Mouse (Mus musculus): Measurements from ENCODE around the gene Bcas1.

Gene Bcas1

DNA sequence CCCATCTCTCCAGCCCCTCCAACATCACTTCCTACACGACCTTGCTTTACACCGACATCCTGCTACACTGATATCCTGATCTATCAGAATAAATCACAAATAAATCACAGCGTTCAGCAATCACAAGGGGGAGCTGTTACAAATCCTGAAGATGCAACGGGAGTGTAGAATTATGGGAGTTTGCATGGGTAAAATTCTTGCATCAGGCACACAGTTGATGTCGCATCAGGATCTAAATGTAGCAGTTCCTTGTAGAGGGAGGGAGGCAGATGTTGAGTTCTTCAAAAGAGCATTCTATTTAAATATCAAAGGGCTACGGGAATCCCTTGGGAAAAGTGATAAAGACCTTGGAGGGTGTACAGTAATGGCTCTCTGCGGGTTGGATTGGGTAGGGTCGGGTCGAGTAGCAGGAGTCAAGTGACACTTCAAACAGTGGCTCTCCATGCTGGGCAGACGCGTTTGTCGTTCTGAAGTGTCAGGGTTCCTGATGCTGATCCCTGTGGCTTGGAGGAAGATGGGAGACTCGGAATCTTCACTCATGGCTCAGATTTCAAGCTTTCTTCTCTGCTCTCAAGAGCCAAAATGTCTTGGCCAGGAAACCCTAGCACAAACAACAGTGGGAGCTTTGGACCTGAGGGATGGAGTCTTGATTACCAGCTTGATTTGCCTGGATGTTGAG, 16.0 kb downstream of the Bcas1 start:
- peak; percentile 37 for DNase-seq

DNA sequence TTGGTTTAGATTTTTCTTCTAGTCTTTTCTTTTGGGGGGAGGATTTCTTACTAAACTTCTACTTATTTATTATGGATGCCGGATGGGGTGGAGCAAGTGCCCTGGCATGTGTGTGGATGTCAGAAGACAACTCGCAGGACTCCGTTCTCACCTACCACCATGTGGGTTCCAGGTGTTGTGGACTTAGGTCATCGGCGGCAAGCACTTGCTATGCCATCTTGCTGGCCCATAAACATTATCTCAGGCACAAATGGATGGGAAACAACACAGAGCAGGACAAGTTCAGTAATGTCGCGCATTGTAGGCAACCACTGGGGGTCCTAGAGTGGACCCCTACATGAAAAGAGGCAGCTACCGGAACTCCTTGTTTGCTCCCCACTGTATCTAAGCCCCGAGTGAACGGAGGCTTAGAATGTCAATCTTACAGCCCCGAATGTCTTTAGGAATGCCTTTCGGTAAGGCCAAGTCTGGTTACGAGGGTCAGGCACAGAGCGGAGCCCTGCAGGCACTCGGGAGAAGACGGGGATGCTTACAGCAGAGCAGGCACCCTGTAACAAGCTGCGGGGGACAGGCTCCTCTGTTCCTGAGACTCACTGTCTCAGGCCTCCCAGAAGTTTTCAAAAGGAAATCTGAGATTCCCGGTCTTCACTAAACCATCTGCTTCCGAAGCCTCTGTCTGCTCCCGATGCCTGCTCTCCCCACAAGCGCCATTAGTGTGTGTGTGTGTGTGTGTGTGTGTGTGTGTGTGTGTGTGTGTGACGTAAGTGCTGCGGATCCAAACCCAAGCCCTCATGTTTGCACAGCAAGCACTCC, 16.8 kb downstream of the Bcas1 start:
- DNase-seq: no peak

DNA sequence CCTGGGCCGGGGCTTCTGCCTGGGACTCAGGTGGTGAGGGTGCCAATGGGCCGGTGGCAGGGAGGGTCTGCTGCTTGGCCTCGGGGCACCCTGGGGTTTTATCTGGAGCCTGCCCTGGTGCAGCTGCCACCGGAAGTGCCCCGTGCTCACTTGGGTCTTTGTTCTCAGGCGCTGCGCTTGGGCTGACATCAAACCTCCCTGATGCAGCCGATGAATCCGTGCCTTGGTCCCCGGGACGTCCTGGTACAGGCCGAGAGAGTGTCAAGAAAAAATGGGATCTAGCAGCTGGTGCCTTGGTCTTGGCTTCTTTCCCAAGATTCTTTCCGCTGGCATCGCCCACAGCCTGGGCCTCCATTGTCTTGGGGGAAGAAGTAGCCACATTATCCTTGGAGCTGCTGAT, 21.2 kb downstream of the Bcas1 start:
- peak; percentile 44 for DNase-seq

DNA sequence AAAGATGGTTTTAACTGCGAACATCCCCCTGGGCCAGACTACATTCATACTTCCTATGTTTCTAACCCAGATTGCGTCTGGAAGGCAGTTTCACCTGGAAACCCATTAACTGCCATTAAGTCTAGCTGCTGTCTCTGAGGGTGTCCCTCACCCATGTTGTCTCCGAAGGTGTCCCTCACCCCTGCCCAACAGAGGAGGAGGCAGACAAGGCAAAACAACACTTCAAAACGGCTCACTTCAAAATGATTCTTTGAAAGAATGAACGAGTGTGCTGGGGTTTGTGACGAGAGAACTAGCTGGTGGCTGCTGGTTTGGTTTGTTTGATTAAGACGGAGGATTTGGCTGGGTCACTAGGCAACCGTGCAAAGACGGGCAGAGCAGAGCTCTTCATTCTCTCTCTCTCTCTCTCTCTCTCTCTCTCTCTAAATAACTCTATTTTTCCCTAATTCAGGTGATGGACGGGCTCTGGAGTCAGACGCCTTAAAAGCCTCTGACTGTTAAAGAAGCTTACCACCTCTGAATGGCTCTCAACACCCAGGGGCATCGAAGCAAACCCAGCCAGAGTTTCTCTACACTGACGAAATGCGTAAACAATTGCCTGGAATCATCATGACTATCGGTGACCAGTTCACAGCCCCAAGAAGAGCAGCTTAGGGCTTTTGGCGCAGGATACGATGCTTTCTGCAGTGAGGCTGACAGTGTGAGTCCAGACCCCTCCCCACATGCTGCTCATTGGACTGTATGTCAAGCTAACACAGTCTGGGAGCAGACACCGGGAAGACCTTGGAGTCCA, 22.7 kb downstream of the Bcas1 start:
- DNase-seq: peak; percentile 28

DNA sequence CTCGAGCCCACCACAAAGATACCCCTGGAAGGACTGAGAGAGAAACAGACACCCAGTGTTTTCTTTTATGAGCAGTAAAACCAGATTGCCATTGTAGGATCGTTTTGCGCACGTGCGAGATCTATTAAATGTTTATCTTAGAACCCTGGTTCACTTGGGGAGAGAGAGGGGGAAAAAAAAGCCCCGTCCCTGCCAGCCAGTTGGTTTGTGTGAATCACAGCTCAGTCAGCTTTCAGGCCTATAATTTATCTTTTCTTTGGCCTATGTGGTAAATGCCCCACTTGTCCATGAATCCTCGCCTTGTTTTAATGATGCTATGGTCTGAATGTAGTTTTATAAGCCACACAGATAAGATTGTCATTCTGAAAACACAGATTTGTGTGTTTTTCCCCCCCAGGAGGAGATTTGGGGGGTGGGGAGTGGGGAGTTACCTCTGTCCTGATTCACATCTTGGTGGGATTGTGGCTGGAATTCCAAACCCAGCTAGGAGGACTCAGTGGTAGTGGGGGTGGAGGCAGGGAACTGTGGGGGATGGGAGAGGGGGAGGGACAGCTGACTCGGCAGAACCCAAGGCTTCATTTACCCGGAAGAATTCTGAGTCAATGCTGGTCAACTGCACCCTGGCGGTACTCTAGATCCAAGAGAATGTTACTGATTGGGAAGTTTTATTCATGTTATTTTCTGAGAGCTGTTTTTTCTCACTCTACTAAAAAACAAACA, 23.8 kb downstream of the Bcas1 start:
- no peak for DNase-seq

DNA sequence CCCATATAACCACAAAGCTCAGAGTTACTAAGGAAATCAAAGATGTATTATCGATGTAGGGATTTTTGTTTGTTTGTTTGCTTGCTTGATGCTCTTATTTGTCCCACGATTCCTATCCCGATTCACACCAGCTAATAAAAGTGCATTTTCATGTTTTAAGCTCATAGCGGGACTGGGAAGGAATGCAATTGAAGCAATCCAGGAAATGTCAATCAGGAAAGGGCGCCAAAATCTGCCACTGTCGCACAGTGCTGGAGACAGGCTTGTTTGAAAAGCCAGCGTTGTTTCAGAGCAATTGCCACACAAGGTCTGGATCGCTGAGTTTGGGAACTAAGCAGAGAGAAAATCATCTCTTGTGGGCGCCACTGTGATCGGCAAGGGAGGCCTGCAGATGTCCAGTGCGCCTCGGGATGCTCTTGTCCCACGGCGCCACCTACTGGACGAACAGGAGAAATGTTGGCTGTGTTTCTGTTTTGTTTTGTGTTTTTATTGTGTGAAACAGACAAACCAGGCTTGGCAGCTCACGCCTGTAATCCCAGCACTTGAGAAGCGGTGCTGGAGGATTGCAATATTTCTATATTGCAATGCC, 26.3 kb downstream of the Bcas1 start:
- DNase-seq: peak; percentile 89

DNA sequence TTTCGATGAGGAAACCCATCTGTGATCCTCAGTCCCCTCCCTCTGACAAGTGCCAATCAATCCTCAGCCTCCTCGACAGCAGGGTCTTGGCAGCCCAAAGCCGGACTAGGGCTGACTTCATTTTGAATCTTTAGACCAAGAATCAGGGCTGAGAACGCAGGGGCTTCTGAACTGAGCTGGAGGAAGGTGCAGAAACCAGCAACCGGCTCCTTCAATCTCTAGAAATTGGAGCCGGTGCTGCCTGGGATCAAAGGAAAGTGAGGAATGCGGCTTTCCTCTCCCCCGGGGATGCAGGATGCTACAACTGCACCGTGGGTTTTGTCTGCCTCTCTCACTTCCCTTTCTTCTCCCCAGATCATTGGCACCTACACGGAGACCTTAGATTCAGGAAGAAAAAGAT, 27.0 kb downstream of the Bcas1 start:
- peak; percentile 34 for DNase-seq

DNA sequence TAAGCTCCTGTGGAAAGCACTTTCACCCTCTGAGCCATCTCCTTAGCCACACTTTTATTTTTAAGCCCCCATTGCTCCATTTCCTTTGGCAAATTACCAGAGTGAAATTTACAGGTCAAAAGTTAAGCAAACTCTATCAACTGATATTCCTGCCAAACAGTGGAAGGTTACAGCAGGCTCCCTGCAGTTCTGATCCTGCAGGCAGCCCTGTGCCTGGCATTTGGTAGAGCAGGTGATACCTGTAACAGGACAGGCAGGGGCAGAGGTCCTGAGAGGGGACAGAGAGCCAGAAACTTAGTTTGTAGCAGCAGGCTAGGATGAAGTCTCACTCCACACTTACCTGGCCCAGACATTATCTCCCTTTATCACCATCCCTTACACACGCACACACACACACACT, 35.7 kb downstream of the Bcas1 start:
- no peak for DNase-seq

DNA sequence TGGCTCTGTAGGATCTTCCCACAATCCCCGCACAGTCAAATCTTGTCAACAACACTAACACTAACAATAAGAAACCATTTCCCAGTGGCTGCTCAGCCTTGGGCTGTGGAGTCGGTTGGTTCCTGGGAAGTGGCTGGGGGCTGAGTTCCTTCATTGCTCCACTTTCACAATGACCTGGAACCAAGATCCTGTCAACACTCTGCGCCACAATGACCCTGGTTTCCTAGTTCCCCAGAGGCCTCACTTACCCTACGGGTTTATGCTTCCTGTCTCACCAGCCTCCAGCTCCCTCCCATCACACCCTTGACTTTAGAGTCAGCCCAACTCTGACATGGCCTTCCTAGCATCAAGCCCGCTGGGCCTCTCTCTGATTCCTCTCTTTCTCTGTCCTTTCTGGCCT, 39.3 kb downstream of the Bcas1 start:
- no peak for DNase-seq

DNA sequence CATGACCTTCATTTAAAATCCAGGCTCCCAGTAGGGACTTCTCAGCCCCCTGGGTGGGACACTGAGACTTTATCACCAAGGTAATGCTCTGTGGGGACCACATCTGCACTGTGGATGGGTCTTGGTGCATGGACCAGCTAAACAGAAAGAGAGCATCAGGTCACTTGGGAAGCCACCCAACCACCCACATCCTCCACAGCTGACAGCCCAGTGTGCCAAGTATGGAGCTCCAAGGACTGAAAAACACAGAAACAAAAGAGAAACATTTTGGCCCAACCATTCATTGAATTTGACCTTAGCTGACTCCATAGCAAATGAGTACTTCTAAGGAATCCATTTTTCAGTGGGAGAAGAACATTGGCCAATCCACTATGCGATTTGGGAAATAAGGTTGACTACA, 42.1 kb downstream of the Bcas1 start:
- DNase-seq: no peak

DNA sequence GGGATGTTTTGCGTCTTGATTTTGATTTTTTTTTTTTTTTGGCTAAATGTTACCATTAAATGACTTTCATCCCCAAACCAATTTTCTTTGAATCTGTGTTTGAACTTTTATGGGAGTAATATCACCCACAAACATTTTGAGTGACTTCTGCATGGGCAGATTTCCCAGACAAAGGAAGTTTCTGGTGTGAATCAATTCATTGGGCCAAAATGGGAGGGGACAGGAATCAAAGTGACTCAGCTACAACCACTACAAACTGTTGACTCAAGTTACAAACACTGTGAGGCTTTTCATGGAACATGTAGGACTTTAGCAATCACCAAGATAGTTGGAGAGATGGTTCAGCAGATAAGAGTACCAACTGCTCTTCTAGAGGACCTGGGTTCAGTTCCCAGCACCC, 42.9 kb downstream of the Bcas1 start:
- no peak for DNase-seq

DNA sequence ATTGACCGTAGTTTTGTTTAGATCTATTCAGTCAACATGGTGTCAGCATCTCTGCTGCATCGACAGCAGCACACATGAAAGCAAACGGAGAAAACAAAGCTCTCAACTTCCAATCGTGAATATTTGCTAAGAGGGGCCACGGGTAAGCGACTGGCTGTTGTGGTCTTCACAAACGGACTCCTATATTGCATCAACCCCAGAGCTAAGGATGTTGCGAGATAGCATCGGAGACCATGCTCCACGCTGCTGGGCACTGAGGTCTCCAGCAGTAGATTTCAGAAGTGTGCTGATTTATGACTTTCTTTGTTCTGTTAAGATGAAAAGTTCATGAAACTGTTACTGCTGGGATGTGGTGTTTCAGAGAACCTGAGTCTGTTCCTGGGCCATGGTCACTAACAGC, 54.3 kb downstream of the Bcas1 start:
- DNase-seq: no peak

DNA sequence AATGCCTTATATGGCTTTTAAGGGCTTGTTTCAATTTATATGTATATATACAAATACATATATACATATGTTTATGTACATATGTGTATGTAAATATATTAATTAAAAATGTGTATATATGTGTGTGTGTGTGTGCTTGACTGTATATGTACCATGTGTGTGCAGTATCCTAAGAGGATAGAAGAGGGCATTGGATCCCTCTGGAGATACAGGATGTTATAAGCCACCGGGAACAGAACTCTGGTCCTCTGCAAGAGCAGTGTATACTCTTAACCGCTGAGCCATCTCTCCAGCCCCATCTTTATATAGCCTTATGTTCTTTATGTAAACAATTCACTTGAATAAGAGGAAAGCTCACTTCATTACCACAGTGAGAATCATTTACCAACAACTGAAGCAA, 62.0 kb downstream of the Bcas1 start:
- DNase-seq: no peak

DNA sequence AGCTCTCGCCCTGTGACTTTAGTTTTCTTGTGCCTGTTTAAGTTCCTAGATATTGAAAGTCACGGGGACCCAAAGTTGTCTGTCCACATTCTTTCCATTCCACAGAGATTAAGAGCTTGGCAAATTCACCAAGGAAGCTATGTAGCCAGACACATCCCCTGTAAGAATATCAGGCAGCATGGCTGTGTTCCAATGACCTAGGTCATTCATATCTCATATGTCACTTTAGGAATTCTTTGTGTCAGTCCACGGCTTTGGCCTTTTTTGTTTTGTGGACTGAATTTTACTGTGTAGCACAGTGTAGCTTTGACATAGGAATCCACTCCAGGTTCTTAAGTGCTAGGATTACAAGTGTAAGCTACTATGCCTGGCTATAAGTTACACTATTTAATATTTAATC, 62.4 kb downstream of the Bcas1 start:
- no peak for DNase-seq

DNA sequence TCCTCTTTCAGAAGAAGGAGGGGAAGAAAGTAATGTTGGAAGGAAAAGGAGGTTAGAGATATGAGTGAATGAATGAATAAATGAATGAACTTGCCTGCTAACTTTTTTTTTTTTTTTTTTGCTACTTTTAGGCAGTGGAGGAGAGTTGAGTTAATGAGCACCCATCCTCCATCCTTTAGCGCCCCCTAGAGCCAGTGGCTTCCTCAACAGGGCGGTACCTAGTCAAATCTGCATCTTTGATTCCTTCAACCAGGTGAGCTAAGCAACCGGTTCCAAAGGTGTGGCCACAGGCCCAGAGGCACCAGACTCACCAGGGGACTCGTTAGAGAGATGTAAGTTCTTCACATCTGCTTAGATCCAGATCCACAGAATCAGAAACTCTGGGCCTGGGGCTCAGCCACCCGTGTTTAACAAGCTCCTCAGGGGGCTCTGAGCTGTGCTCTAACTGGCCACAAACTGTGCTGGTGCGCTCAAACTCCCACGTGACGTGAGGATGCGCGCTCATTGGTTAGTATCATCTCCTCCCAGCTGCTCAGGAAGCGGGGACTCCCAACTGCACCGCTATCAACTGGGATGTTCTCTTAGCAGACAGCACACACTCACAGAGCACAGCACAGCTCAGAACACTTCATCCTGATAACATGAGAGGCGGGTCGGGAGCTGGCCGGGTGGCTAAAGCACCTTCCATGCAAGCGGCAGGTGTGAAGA, 70.8 kb downstream of the Bcas1 start:
- peak; percentile 57 for DNase-seq

DNA sequence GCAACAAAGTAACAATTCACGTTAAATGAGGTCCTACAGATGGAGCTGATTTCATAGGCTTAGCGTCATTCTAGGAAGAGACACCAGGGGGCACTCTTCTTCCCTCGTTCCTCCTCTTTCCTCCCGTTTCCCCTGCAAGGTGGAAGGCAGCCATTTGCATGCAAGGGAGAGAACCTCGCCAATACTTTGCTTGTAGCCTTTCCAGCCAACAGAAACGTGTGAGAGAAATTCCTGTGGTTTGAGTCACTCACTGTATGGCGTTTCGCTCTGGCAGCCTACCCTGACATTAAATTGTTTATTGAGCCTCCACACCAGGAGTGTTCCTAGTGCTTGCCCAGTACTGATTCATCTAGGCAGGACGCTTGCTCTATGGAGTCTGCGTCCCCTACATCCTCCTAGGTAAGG, 72.7 kb downstream of the Bcas1 start:
- peak; percentile 88 for DNase-seq

DNA sequence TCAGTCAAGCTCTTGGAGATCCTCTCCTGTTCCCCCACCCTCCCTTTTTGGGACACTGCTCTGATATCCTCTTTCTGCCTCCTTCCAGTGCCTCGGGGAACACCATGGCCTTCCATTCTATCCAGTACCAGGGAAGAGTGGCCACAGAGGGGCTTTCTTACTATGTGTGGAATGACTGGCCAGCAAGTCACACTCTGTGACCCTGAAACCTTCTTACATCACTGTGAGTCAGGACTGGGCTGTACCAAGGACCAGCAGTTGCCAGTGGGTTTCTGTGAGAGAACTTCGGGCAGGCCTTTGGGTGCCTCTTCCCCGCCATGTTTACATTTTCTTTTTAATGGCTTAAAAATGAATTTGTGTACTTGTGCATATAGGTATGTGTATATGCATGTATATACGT, 75.4 kb downstream of the Bcas1 start:
- DNase-seq: no peak

DNA sequence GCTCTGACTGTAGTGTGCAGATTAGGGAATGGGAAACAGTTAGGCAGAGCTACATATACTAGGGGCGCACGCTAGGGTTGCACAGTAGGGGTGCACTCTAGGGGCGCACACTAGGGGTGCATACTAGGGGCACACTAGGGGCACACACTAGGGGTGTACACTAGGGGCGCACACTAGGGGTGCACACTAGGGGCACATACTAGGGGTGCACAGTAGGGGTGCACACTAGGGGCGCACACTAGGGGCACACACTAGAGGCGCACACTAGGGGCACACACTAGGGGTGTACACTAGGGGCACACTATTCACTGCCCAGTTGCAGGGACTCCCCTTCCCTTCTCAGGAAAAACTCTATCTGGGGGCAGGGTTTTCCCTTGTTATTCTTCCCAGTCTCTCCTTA, 75.8 kb downstream of the Bcas1 start:
- no peak for DNase-seq

DNA sequence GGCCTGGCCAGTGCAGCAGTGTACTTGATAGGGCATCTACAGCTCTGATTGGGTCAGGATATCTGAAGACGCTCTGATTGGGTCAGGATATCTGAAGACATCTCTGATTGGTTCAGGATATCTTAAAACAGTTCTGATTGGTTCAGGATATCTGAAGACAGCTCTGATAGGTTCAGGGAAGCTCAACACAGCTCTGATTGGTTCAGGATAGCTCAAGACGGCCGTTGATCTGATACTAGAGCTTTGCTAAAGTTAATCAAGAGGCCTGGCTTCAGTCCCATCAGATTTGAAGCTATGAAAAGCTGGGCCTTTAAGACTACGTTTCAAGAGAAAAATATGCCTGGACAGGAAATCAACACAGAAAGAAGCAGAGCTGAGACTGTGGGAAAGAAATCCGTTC, 77.9 kb downstream of the Bcas1 start:
- DNase-seq: no peak

DNA sequence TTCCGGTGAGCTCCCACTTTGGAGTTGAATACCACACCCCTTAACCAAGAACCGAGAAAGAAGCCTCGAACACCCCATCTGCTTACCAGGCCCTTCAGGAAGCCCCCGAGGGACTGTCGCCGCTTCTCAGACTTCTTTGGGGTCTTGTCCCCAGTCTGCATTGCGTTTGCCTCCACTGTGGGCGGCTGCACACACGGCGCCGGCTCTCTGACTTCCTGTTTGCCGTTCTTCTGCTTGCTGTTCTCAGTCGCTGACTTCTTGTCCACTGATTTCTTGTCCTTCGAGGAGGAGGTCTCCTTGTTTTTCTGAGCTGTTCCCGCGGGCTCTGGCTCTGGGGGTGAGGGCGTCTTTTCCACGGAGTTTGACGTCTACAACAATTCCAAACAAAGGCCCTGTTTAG, 78.5 kb downstream of the Bcas1 start:
- DNase-seq: no peak

DNA sequence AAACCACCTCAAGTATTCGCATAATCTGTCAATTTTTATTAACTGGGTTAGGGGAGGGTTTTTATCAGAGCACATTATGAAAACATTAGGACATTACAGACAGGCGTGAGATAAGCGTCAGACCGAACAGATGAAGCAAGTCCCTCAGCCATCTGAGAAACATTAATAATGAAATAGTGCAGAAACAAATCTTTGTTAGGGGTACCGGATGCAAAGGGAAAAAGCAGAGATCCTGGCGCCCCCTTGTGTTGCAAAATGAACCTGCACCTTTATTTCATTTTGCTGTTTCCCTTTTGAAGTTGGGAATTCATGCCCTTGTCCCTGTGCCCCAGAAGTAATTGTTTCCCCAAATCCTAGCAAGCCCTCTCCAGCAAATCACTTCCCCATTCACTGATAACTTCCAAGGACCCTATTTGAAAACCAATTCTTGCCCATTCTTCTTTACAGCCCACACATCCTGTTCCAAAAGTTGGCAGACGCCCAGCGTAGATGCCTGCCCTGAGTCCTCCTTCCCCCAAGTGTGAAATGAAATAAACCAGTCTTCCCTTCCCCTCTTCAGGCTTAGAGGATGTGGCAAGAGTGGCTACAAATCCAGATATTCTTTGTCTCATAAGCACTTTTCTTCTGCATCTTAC, 80.4 kb downstream of the Bcas1 start:
- peak; percentile 74 for DNase-seq

DNA sequence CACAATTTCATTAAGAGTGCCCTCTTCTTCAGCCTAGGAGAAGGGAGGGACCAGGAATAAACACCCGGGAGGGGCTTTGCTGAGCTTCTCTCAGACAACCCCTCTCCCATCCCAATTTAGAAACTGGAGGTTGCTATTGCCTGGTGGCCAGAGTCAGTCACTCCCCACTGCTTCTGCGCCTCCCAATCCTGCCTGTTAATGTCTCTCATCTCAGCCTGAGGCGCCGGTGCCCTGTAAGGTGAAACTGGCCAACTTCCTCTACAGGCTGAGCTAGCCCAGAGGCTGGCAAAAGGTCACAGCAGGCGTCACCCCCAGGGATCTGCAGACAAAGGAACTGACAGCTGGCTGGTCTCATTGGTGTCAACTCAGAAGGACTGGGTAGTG, 82.2 kb downstream of the Bcas1 start:
- DNase-seq: peak; percentile 63

Measured in retina, postnatal 1 day (tissue).